Mouse (Mus musculus) forebrain, embryonic 15.5 days (tissue): ENCODE data around the gene Cenpv. TPM values are rescaled to one million over a fixed set of nuclear protein-coding genes. Genes with fewer than 3 reads are reported as not detected.
"Not testable (repeated sequence)": the region's sequence is repeated elsewhere in the genome, so short reads cannot be mapped to it uniquely, and the experiment has no call there.

Experiments
- ATAC-seq: fragments of 200-750 bp; cut with Nextera tagmentation; replicated peaks from 2 replicates; pipeline ENCODE4 v1.8.0; 2017; ENCODE audit warnings: mild to moderate bottlenecking, moderate TSS enrichment, moderate library complexity
- H3K27ac ChIP-seq: fragments of 300-500 bp; sonication (generic); replicated peaks from 2 replicates; pipeline ENCODE4 v1.5.1; 2015; ENCODE audit warnings: mild to moderate bottlenecking, inconsistent platforms
- H3K27me3 ChIP-seq: fragments of 300-500 bp; sonication (generic); 2 replicates; pipeline ENCODE4 v1.6.1; 2015; ENCODE audit warnings: inconsistent platforms
- H3K36me3 ChIP-seq: fragments of 300-500 bp; sonication (generic); 2 replicates; pipeline ENCODE4 v1.6.1; 2015; ENCODE audit warnings: mild to moderate bottlenecking, inconsistent platforms
- H3K4me1 ChIP-seq: fragments of 300-500 bp; sonication (generic); 2 replicates; pipeline ENCODE4 v1.6.1; 2015; ENCODE audit warnings: inconsistent platforms
- H3K4me2 ChIP-seq: fragments of 300-500 bp; sonication (generic); replicated peaks from 2 replicates; pipeline ENCODE4 v1.6.1; 2015; ENCODE audit warnings: mild to moderate bottlenecking, inconsistent platforms
- H3K4me3 ChIP-seq: fragments of 300-500 bp; sonication (generic); 2 replicates; pipeline ENCODE4 v1.5.1; 2015; ENCODE audit warnings: mild to moderate bottlenecking, inconsistent platforms
- H3K9ac ChIP-seq: fragments of 300-500 bp; sonication (generic); replicated peaks from 2 replicates; pipeline ENCODE4 v1.6.1; 2015; ENCODE audit warnings: mild to moderate bottlenecking, inconsistent platforms
- H3K9me3 ChIP-seq: fragments of 300-500 bp; sonication (generic); 2 replicates; pipeline ENCODE4 v1.6.1; 2016; ENCODE audit warnings: inconsistent platforms
- WGBS: fragments of 180-500 bp; shearing (Covaris S2); methylation state at CpG from one replicate; pipeline ENCODE4 v1.1.7; 2015; ENCODE audit warnings: mixed read lengths; 5-methylcytosine and 5-hydroxymethylcytosine counted together
- polyA plus RNA-seq: library from polyadenylated mRNA; unstranded; fragments of >200 nt; fragmentation: Nextera tagmentation; extraction: Ambion mirVana; gene quantifications from 2 replicates; pipeline ENCODE4 v1.2.1, GENCODE M21; 2015

Gene Cenpv
- polyA plus RNA-seq, 1 experiment from 2014 or later: 99.8 TPM

GRCm38 (mm10) chr11:62518991-62519390 lies 20.1 kb downstream of the Cenpv start:
- no peaks in the 10 kb centered on the region for H3K4me1 ChIP-seq
- no peak overlapping the region for H3K4me2 ChIP-seq
- H3K27me3 ChIP-seq: no peaks in the 10 kb centered on the region
- no peak for ATAC-seq
- H3K4me3 ChIP-seq: no peak overlapping the region
- H3K9me3 ChIP-seq: no peaks in the 10 kb centered on the region
- H3K9ac ChIP-seq: no peak overlapping the region
- WGBS: 29% methylated on average over 2 of the region's 2 CpGs
- peaks cover 5% of the 10 kb centered on the region; the same call in 1 of the 2 replicates for H3K36me3 ChIP-seq
- H3K27ac ChIP-seq: no peak overlapping the region

- Histone ChIP-seq H3K4me2 (no peak overlapping the region), H3K36me3 (no peaks in the 10 kb centered on the region), H3K9ac (no peak overlapping the region), H3K27ac (no peak overlapping the region), H3K9me3 (no peaks in the 10 kb centered on the region), H3K4me1 (no peaks in the 10 kb centered on the region), H3K4me3 (no peak overlapping the region), H3K27me3 (no peaks in the 10 kb centered on the region)
- WGBS: 75% methylated on average over 6 of the region's 6 CpGs
- no peak for ATAC-seq
Observed at GRCm38 (mm10) chr11:62513311-62513710, 25.8 kb downstream of the Cenpv start.

GRCm38 (mm10) chr11:62512529-62513080 lies 26.5 kb downstream of the Cenpv start:
- ATAC-seq: no peak

GRCm38 (mm10) chr11:62511444-62512202 lies 27.4 kb downstream of the Cenpv start:
- no peak overlapping the region for H3K27ac ChIP-seq
- H3K4me1 ChIP-seq: no peaks in the 10 kb centered on the region
- H3K27me3 ChIP-seq: no peaks in the 10 kb centered on the region
- H3K9ac ChIP-seq: no peak overlapping the region
- no peaks in the 10 kb centered on the region for H3K36me3 ChIP-seq
- no peak overlapping the region for H3K4me3 ChIP-seq
- 70% methylated on average over 13 of the region's 13 CpGs for WGBS
- H3K9me3 ChIP-seq: no peaks in the 10 kb centered on the region
- H3K4me2 ChIP-seq: no peak overlapping the region
- ATAC-seq: no peak

More at GRCm38 (mm10) chr11:62512529-62513080, 26.5 kb downstream of the Cenpv start:
- Histone ChIP-seq H3K9me3 (no peaks in the 10 kb centered on the region), H3K9ac (no peak overlapping the region), H3K4me3 (no peak overlapping the region), H3K36me3 (no peaks in the 10 kb centered on the region), H3K27ac (no peak overlapping the region), H3K27me3 (no peaks in the 10 kb centered on the region), H3K4me2 (no peak overlapping the region), H3K4me1 (no peaks in the 10 kb centered on the region)
- 88% methylated on average over 8 of the region's 8 CpGs for WGBS

GRCm38 (mm10) chr11:62510956-62511355 lies 28.1 kb downstream of the Cenpv start:
- 87% methylated on average over 5 of the region's 5 CpGs for WGBS
- no peaks in the 10 kb centered on the region for H3K4me1 ChIP-seq
- no peaks in the 10 kb centered on the region for H3K36me3 ChIP-seq
- no peak overlapping the region for H3K9ac ChIP-seq
- H3K27me3 ChIP-seq: no peaks in the 10 kb centered on the region
- H3K27ac ChIP-seq: no peak overlapping the region
- H3K4me2 ChIP-seq: no peak overlapping the region
- ATAC-seq: no peak
- H3K4me3 ChIP-seq: no peak overlapping the region
- no peaks in the 10 kb centered on the region for H3K9me3 ChIP-seq

GRCm38 (mm10) chr11:62509571-62509970 lies 29.5 kb downstream of the Cenpv start:
- 83% methylated on average over 3 of the region's 3 CpGs for WGBS

GRCm38 (mm10) chr11:62508816-62509215 lies 30.2 kb downstream of the Cenpv start:
- H3K9me3 ChIP-seq, H3K9ac ChIP-seq, H3K4me2 ChIP-seq, H3K27me3 ChIP-seq, H3K36me3 ChIP-seq, H3K27ac ChIP-seq, ATAC-seq, H3K4me1 ChIP-seq, H3K4me3 ChIP-seq: not testable (repeated sequence)
- WGBS: 95% methylated on average over 5 of the region's 5 CpGs

More at GRCm38 (mm10) chr11:62509571-62509970, 29.5 kb downstream of the Cenpv start:
- ATAC-seq: no peak
- no peak overlapping the region for H3K4me2 ChIP-seq
- H3K9ac ChIP-seq: no peak overlapping the region
- no peaks in the 10 kb centered on the region for H3K4me1 ChIP-seq
- H3K4me3 ChIP-seq: no peak overlapping the region
- H3K9me3 ChIP-seq: no peaks in the 10 kb centered on the region
- no peaks in the 10 kb centered on the region for H3K36me3 ChIP-seq
- H3K27ac ChIP-seq: no peak overlapping the region
- no peaks in the 10 kb centered on the region for H3K27me3 ChIP-seq

GRCm38 (mm10) chr11:62508365-62508764 lies 30.7 kb downstream of the Cenpv start:
- 95% methylated on average over 13 of the region's 13 CpGs for WGBS
- H3K4me1 ChIP-seq, H3K36me3 ChIP-seq, H3K27ac ChIP-seq, H3K27me3 ChIP-seq, ATAC-seq, H3K9me3 ChIP-seq, H3K9ac ChIP-seq, H3K4me2 ChIP-seq, H3K4me3 ChIP-seq: not testable (repeated sequence)

GRCm38 (mm10) chr11:62507683-62508082 lies 31.4 kb downstream of the Cenpv start:
- no peak overlapping the region for H3K27ac ChIP-seq
- H3K9me3 ChIP-seq: no peaks in the 10 kb centered on the region
- 86% methylated on average over 4 of the region's 4 CpGs for WGBS
- no peak overlapping the region for H3K4me3 ChIP-seq
- H3K4me2 ChIP-seq: no peak overlapping the region
- no peaks in the 10 kb centered on the region for H3K4me1 ChIP-seq
- H3K36me3 ChIP-seq: no peaks in the 10 kb centered on the region
- no peak overlapping the region for H3K9ac ChIP-seq
- ATAC-seq: no peak
- H3K27me3 ChIP-seq: no peaks in the 10 kb centered on the region

- Histone ChIP-seq H3K27me3 (no peaks in the 10 kb centered on the region), H3K36me3 (no peaks in the 10 kb centered on the region), H3K9me3 (no peaks in the 10 kb centered on the region), H3K9ac (no peak overlapping the region), H3K27ac (no peak overlapping the region), H3K4me1 (no peaks in the 10 kb centered on the region), H3K4me2 (no peak overlapping the region), H3K4me3 (no peak overlapping the region)
- 86% methylated on average over 2 of the region's 2 CpGs for whole genome bisulfite sequencing
- no peak for ATAC-seq
Observed at GRCm38 (mm10) chr11:62500529-62500928, 38.5 kb downstream of the Cenpv start.

- ATAC-seq: no peak
- Histone ChIP-seq H3K9me3 (no peaks in the 10 kb centered on the region), H3K27me3 (no peaks in the 10 kb centered on the region), H3K9ac (no peak overlapping the region), H3K27ac (no peak overlapping the region), H3K36me3 (no peaks in the 10 kb centered on the region), H3K4me1 (peaks cover 7% of the 10 kb centered on the region), H3K4me3 (no peak overlapping the region), H3K4me2 (no peak overlapping the region)
- 89% methylated on average over 2 of the region's 2 CpGs for WGBS
Observed at GRCm38 (mm10) chr11:62498802-62499201, 40.3 kb downstream of the Cenpv start.

- H3K9me3 ChIP-seq: no peaks in the 10 kb centered on the region
- H3K36me3 ChIP-seq: no peaks in the 10 kb centered on the region
- no peak overlapping the region for H3K27ac ChIP-seq
- H3K9ac ChIP-seq: no peak overlapping the region
- no peak for ATAC-seq
- H3K4me2 ChIP-seq: no peak overlapping the region
- H3K4me3 ChIP-seq: no peak overlapping the region
- peaks cover 7% of the 10 kb centered on the region for H3K4me1 ChIP-seq
- WGBS: 52% methylated on average over 3 of the region's 3 CpGs
- H3K27me3 ChIP-seq: no peaks in the 10 kb centered on the region
Observed at GRCm38 (mm10) chr11:62497181-62497580, 41.9 kb downstream of the Cenpv start.
